Mouse (Mus musculus) olfactory bulb, adult 2 months (tissue): ENCODE data around the gene Psmb10.
A peak's percentile ranks its signal among the peaks of the same experiment; 100 is the strongest.

ENCODE experiments used
- CTCF ChIP-seq: fragments of 200-500 bp; IDR thresholded peaks from 2 replicates; pipeline ENCODE4 v1.5.1; 2012; ENCODE audit warnings: low read depth, mild to moderate bottlenecking, low read length, moderate library complexity; ENCODE audit not compliant: insufficient read depth
- POLR2A ChIP-seq: fragments of 200-500 bp; IDR thresholded peaks from 2 replicates; pipeline ENCODE4 v1.6.1; 2012; ENCODE audit warnings: mild to moderate bottlenecking, low read depth, low read length, moderate library complexity; ENCODE audit not compliant: insufficient read depth

GRCm38 (mm10) chr8:105900180-105900940, 37.9 kb downstream of the Psmb10 start, which contains the start of gene Pskh1:
- TF ChIP-seq CTCF (no peak), POLR2A (peak; percentile 84)
